Comparison of ENCODE assay signal across 1 mouse cellular context in the genomic region with DNA sequence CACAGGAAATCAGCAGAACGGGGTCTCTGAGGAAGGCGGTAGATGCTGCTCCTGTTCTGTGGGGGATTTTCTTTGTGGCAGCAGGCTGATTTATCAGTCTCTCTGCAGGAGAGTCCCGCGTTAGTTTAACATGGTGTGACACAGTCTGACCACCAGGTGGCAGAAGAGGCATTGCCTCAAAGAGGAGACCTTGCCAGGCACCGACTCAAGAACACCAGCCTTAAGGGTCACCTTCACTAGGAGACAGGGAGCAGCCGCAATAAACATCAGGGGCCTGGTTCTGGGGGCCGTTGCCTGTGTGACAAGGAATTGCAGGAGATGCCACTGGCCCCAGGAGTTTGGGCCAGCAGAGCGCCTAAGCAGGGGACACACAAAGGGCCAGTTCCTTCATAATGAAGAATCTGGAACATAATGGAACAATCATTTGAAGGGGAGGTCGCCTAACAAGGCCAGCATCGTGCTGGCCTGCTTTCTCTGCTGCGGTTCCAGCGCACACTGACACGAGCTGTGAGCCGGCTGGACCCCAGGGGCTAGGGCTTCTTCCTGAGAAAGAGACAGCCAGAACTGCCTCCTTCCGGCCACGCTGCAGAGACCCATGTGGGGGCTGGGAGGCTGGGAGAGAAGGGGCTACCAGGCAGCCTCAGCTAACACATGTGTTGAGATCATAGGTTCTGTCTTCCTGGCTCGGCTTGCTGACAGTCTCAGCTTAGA.
TF ChIP-seq lines count a peak whose summit lies in the region.

No protein-coding gene starts in this region.

TF ChIP-seq in myocyte, 11 proteins besides CTCF, POLR2A, EP300 and RAD21 (continued from another document):
- TF ChIP-seq CEBPB (IDR thresholded peaks at IDR 0.05; ENCODE audit: insufficient read depth, poor library complexity, severe bottlenecking): no peak
- no peak for TF ChIP-seq REST (IDR thresholded peaks at IDR 0.05; ENCODE audit: insufficient read depth, insufficient read length)
- no peak for TF ChIP-seq E2F4 (IDR thresholded peaks at IDR 0.05; ENCODE audit: insufficient read depth)
- TF ChIP-seq TCF3 (IDR thresholded peaks at IDR 0.05; ENCODE audit: insufficient read length, low read depth): no peak
- TF ChIP-seq SRF (IDR thresholded peaks at IDR 0.05; ENCODE audit: control insufficient read depth, insufficient read length, low read depth): no peak
- TF ChIP-seq MYOG (IDR thresholded peaks at IDR 0.05; ENCODE audit: control insufficient read depth in 1 of 3, insufficient read depth in 1 of 3, insufficient read length in 2 of 3, low read depth in 2 of 3): no peak
